Mouse (Mus musculus): Measurements from ENCODE around the gene Wdr86. TPM values are rescaled to one million over a fixed set of nuclear protein-coding genes. Genes with fewer than 3 reads are reported as not detected.
A peak's percentile ranks its signal among the peaks of the same experiment; 100 is the strongest.
"Not testable (repeated sequence)": the region's sequence is repeated elsewhere in the genome, so short reads cannot be mapped to it uniquely, and the experiment has no call there.

Wdr86 gene
- polyA plus RNA-seq, 1 experiment from 2014 or later: 17.6 TPM

DNA sequence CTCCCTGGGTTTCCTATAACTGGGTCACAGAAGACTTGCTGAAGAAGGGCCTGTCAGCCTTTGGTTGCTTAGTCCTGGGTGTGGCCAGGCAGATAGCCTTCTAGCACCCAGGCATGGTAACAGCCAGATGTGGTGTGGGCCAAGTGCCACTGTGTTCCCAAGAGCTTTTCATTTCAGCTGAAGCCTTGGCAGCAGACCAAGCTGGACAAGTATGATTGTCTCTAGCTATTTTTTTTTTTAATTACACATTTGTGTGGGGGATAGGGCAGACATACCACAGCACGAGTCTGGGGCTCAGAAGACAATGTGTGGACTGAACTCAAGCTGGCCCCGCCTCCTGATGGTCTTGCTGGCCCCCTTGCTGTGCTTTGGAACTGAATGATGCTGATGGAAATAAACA lies 20.6 kb downstream of the Wdr86 start:
- Histone ChIP-seq H3K4me1 (replicated peaks; ENCODE audit: control insufficient read depth, insufficient read depth, low read length) (no peaks in the 10 kb centered on the region), H3K4me2 (ENCODE audit: low read length) (no peak overlapping the region), H3K27ac (ENCODE audit: low read depth) (no peak overlapping the region), H3K9me3 (ENCODE audit: control insufficient read depth, low read length) (peaks cover 7% of the 10 kb centered on the region; the same call in 1 of the 2 replicates), H3K4me3 (ENCODE audit: low read depth, low read length) (no peak overlapping the region), H3K9ac (ENCODE audit: low read length) (no peak overlapping the region), H3K36me3 (ENCODE audit: control insufficient read depth, insufficient read depth, low read length) (peaks cover 81% of the 10 kb centered on the region), H3K27me3 (replicated peaks; ENCODE audit: control insufficient read depth, insufficient read depth, low read length) (no peaks in the 10 kb centered on the region)
- ATAC-seq (replicated peaks; ENCODE audit: low FRiP score, low TSS enrichment, low read depth) (no peak), DNase-seq (ENCODE audit: low spot score) (no peak)
- 68% methylated on average over 2 of the region's 2 CpGs for WGBS

DNA sequence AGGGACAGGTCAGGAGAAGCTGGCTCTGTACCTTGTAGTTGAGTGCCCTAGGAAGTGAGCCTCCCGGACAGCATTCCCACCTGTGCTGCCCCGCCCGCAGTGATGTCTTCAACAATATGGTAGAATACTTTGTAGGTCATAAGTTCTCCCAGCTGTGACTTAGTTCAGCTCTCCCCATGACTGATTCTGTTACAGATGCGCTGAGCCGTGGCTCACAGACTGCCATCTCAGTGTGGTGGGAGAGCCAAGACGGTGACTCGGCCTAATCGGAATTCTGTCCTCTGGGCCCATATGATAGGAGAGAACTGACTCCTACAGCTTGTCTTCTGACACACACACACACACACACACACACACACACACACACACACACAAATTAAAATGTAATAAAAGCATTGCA lies 25.9 kb downstream of the Wdr86 start:
- Histone ChIP-seq H3K9me3 (ENCODE audit: control insufficient read depth, low read length) (no peaks in the 10 kb centered on the region), H3K27me3 (replicated peaks; ENCODE audit: control insufficient read depth, insufficient read depth, low read length) (no peaks in the 10 kb centered on the region), H3K4me1 (replicated peaks; ENCODE audit: control insufficient read depth, insufficient read depth, low read length) (no peaks in the 10 kb centered on the region), H3K36me3 (ENCODE audit: control insufficient read depth, insufficient read depth, low read length) (peaks cover 94% of the 10 kb centered on the region), H3K27ac (ENCODE audit: low read depth) (no peak overlapping the region), H3K4me3 (ENCODE audit: low read depth, low read length) (no peak overlapping the region), H3K9ac (ENCODE audit: low read length) (no peak overlapping the region), H3K4me2 (ENCODE audit: low read length) (no peak overlapping the region)
- ATAC-seq (replicated peaks; ENCODE audit: low FRiP score, low TSS enrichment, low read depth): no peak
- DNase-seq (ENCODE audit: low spot score): no peak
- WGBS: 91% methylated on average over 8 of the region's 8 CpGs

DNA sequence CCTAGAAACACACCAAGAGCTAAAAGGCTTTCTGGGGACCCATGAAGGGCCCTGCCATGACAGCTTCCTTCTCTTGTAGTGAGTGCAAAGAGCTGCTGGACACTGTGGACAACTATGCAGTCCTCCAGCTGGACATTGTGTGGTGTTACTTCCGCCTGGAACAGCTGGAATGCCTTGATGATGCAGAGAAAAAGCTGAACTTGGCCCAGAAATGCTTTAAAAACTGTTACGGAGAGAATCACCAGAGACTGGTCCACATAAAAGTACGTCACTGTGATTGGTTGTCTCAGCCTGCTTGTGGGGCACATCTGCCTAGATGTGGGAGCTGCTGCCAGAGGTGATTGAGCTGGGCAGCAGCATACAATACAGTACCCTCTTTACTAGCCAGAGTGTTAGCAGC lies 29.3 kb downstream of the Wdr86 start:
- 76% methylated on average over 3 of the region's 3 CpGs for WGBS
- H3K27ac ChIP-seq (ENCODE audit: low read depth): no peak overlapping the region
- H3K27me3 ChIP-seq (replicated peaks; ENCODE audit: control insufficient read depth, insufficient read depth, low read length): no peaks in the 10 kb centered on the region
- H3K9me3 ChIP-seq (ENCODE audit: control insufficient read depth, low read length): no peaks in the 10 kb centered on the region
- H3K9ac ChIP-seq (ENCODE audit: low read length): no peak overlapping the region
- H3K4me3 ChIP-seq (ENCODE audit: low read depth, low read length): no peak overlapping the region
- peaks cover 96% of the 10 kb centered on the region for H3K36me3 ChIP-seq (ENCODE audit: control insufficient read depth, insufficient read depth, low read length)
- ATAC-seq (replicated peaks; ENCODE audit: low FRiP score, low TSS enrichment, low read depth): no peak
- H3K4me1 ChIP-seq (replicated peaks; ENCODE audit: control insufficient read depth, insufficient read depth, low read length): no peaks in the 10 kb centered on the region
- no peak for DNase-seq (ENCODE audit: low spot score)
- H3K4me2 ChIP-seq (ENCODE audit: low read length): no peak overlapping the region

DNA sequence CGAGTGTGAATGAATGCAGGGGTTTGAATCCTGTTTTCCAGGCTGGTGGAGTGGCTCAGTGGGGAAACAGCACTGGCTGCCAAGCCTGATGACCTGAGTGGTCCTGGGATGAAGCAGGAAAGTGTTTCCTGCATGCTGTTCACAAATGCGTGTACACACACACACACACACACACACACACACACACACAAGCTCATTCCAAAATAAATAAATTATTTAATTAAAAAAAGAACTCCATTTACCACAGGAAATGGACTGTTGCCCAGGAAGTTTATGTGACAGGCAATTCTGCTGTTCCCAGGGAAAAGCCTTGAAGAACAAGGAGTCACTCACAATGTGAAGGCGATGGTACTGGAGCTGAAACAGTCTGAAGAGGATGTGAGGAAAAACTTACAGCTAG lies 33.8 kb downstream of the Wdr86 start:
- H3K4me3 ChIP-seq (ENCODE audit: low read depth, low read length): no peak overlapping the region
- DNase-seq (ENCODE audit: low spot score) (no peak), ATAC-seq (replicated peaks; ENCODE audit: low FRiP score, low TSS enrichment, low read depth) (no peak)
- 82% methylated on average over 3 of the region's 3 CpGs for WGBS
- H3K27ac ChIP-seq (ENCODE audit: low read depth): no peak overlapping the region
- no peak overlapping the region for H3K4me2 ChIP-seq (ENCODE audit: low read length)
- no peaks in the 10 kb centered on the region for H3K27me3 ChIP-seq (replicated peaks; ENCODE audit: control insufficient read depth, insufficient read depth, low read length)
- no peaks in the 10 kb centered on the region for H3K4me1 ChIP-seq (replicated peaks; ENCODE audit: control insufficient read depth, insufficient read depth, low read length)
- no peak overlapping the region for H3K9ac ChIP-seq (ENCODE audit: low read length)
- peaks cover 96% of the 10 kb centered on the region for H3K36me3 ChIP-seq (ENCODE audit: control insufficient read depth, insufficient read depth, low read length)
- no peaks in the 10 kb centered on the region for H3K9me3 ChIP-seq (ENCODE audit: control insufficient read depth, low read length)

DNA sequence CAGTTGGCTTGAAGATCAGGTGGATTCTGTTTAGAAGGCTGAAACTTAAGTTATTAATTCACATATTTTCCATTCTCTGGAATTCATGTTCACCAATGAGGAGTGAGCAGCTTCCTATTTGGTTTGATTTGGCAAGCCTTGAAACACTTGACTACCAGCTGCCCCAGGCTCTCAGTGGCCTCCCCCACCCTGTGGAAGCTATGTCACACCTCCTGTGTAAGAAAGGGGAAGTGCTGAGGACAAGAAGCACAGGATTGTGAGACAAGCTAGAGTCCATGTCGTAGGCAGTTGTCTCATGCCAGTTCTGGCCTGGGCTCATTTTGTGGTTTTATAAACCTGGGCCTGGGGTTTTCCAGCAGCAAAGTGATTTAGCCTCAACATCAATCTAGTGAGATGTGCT lies 42.8 kb downstream of the Wdr86 start:
- Histone ChIP-seq H3K36me3 (ENCODE audit: control insufficient read depth, insufficient read depth, low read length) (peaks cover 33% of the 10 kb centered on the region), H3K9ac (ENCODE audit: low read length) (no peak overlapping the region), H3K4me2 (ENCODE audit: low read length) (no peak overlapping the region), H3K4me3 (ENCODE audit: low read depth, low read length) (no peak overlapping the region), H3K4me1 (replicated peaks; ENCODE audit: control insufficient read depth, insufficient read depth, low read length) (peaks cover 10% of the 10 kb centered on the region; the same call in 1 of the 2 replicates), H3K27ac (ENCODE audit: low read depth) (no peak overlapping the region), H3K9me3 (ENCODE audit: control insufficient read depth, low read length) (no peaks in the 10 kb centered on the region), H3K27me3 (replicated peaks; ENCODE audit: control insufficient read depth, insufficient read depth, low read length) (no peaks in the 10 kb centered on the region)
- WGBS: 100% methylated on average over 1 of the region's 1 CpGs
- ATAC-seq (replicated peaks; ENCODE audit: low FRiP score, low TSS enrichment, low read depth) (no peak), DNase-seq (ENCODE audit: low spot score) (no peak)

DNA sequence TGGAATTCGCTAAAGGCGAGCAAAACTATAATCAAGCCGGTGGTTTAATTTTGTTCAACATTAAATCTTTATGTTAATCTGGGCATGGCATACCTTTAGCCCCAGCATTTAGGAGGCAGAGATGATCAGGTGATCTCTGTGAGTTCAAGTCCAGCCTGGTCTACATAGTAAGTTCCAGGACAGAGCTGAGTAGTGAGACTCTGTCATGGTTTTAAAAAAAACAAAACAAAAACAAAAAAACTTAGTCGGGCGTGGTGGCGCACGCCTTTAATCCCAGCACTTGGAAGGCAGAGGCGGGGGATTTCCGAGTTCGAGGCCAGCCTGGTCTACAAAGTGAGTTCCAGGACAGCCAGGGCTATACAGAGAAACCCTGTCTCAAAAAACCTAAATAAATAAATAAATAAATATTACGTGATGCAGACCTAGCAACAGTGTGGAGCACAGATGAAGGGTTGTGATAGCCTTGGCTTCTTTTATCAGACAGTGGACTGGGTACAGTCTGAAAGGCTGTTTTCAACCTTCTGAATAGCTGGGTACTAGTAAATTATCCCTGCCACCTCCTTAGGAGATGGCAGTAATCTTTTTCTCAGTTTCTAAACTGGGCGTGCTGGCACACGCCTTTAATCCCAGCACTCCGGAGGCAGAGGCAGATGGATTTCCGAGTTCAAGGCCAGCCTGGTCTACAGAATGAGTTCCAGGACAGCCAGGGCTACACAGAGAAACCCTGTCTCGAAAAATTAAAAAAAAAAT lies 43.7 kb downstream of the Wdr86 start:
- DNase-seq (ENCODE audit: low spot score); H3K9me3 ChIP-seq (ENCODE audit: control insufficient read depth, low read length); H3K27me3 ChIP-seq (replicated peaks; ENCODE audit: control insufficient read depth, insufficient read depth, low read length); ATAC-seq (replicated peaks; ENCODE audit: low FRiP score, low TSS enrichment, low read depth): not testable (repeated sequence)
- H3K36me3 ChIP-seq (ENCODE audit: control insufficient read depth, insufficient read depth, low read length): peaks cover 24% of the 10 kb centered on the region
- peak overlapping the region; percentile 56; the same call in 1 of the 2 replicates for H3K9ac ChIP-seq (ENCODE audit: low read length)
- peaks cover 10% of the 10 kb centered on the region; the same call in 1 of the 2 replicates for H3K4me1 ChIP-seq (replicated peaks; ENCODE audit: control insufficient read depth, insufficient read depth, low read length)
- H3K27ac ChIP-seq (ENCODE audit: low read depth): peak overlapping the region; percentile 68; the same call in 1 of the 2 replicates
- WGBS: 76% methylated on average over 16 of the region's 16 CpGs
- peak overlapping the region; percentile 76 for H3K4me3 ChIP-seq (ENCODE audit: low read depth, low read length)
- peak overlapping the region; percentile 60 for H3K4me2 ChIP-seq (ENCODE audit: low read length)

DNA sequence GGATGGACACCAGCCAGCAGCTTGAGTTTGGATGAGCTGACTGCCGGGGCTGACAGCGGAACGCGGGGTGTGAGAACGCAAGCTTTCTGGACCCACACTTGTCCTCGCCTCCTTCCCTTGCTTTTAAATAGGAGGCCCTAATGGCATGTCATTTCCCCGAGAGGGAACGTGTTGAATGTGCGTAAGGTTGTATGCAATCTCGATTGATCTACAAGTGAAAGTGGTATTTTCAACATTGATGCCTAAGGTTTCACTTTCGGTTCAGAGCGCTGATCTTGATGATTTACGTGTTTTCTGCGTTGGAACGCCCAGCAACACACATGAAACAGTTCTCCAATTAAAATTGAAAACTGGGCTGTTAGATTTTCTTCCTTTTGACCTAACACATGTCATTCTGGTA lies 44.4 kb downstream of the Wdr86 start:
- peak; percentile 4; the same call in 1 of the 2 replicates for ATAC-seq (replicated peaks; ENCODE audit: low FRiP score, low TSS enrichment, low read depth)

DNA sequence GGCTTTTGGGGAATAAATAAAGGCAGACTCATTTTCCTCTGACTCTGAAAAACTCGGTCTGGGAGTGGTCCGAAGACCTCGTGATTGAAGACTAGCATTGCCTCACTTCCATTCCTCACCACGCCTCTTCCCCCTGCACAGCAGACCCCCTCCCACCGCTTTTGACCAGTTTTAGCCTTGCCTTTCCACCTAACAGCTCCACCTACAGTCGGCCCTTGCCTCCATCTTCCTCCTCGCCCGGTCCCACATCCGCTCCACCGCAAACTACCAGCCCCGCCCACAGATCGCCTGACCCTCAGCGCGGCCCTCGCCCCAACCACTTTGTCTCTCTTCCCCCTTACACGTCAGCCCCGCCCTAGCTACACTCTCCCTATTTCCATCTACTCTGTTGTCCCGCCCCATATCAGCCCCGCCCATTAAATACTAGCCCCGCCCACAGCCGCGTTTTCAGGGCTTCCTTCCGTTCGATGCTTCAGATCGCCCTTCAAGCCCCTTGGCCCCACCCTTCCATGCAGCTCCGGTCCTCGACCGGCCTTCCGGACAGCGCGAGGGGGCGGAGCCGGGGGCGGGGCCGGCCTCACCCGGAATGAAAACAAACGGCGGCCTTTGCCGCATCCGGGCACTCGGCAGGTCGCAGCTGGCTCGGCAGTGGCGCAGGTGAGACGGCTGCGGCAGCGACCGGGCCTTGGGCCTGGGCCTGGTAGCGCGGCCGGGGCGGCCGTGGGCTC lies 45.0 kb downstream of the Wdr86 start, which contains the start of gene Nub1:
Gene Nub1 (plus strand): TSS at position 167 of the 728 bp plus-strand sequence.
- Histone ChIP-seq H3K4me3 (ENCODE audit: low read depth, low read length) (peak within 1 kb of the TSS; percentile 76), H3K9me3 (ENCODE audit: control insufficient read depth, low read length) (no peaks in the 10 kb centered on the region), H3K27me3 (replicated peaks; ENCODE audit: control insufficient read depth, insufficient read depth, low read length) (no peaks in the 10 kb centered on the region), H3K9ac (ENCODE audit: low read length) (peak within 1 kb of the TSS; percentile 58), H3K4me2 (ENCODE audit: low read length) (peak within 1 kb of the TSS; percentile 74), H3K27ac (ENCODE audit: low read depth) (peak within 1 kb of the TSS; percentile 99), H3K4me1 (replicated peaks; ENCODE audit: control insufficient read depth, insufficient read depth, low read length) (peaks cover 10% of the 10 kb centered on the region; the same call in 1 of the 2 replicates), H3K36me3 (ENCODE audit: control insufficient read depth, insufficient read depth, low read length) (peaks cover 13% of the 10 kb centered on the region)
- ATAC-seq (replicated peaks; ENCODE audit: low FRiP score, low TSS enrichment, low read depth) (peak; percentile 97), DNase-seq (ENCODE audit: low spot score) (peak; percentile 99)
- WGBS: under 1% methylated on average over 53 of the region's 53 CpGs

More for the DNA sequence above, 44.4 kb downstream of the Wdr86 start:
- H3K9ac ChIP-seq (ENCODE audit: low read length): peak overlapping the region; percentile 56
- peaks cover 10% of the 10 kb centered on the region; the same call in 1 of the 2 replicates for H3K4me1 ChIP-seq (replicated peaks; ENCODE audit: control insufficient read depth, insufficient read depth, low read length)
- no peaks in the 10 kb centered on the region for H3K9me3 ChIP-seq (ENCODE audit: control insufficient read depth, low read length)
- peak overlapping the region; percentile 68 for H3K27ac ChIP-seq (ENCODE audit: low read depth)
- WGBS: under 1% methylated on average over 15 of the region's 15 CpGs
- peak overlapping the region; percentile 76 for H3K4me3 ChIP-seq (ENCODE audit: low read depth, low read length)
- no peaks in the 10 kb centered on the region for H3K27me3 ChIP-seq (replicated peaks; ENCODE audit: control insufficient read depth, insufficient read depth, low read length)
- peak overlapping the region; percentile 60 for H3K4me2 ChIP-seq (ENCODE audit: low read length)
- no peak for DNase-seq (ENCODE audit: low spot score)
- peaks cover 18% of the 10 kb centered on the region for H3K36me3 ChIP-seq (ENCODE audit: control insufficient read depth, insufficient read depth, low read length)
